Mouse (Mus musculus): ENCODE measurements at regions not wholly inside any gene's neighbourhood (a gene's known extent, or its start where the extent isn't known, plus 50 kb on each side); places are given as distances from the start of the nearest gene placed in this dataset.

- TF ChIP-seq POLR2A (IDR thresholded peaks at IDR 0.05; ENCODE audit: borderline replicate concordance, extremely low read depth, insufficient read depth, insufficient read length, poor library complexity, severe bottlenecking) (no peak), CTCF (IDR thresholded peaks at IDR 0.05; ENCODE audit: borderline replicate concordance, extremely low read depth, insufficient read depth, insufficient read length) (no peak)
Observed at GRCm38 (mm10) chr3:148602730-148603255, 387.6 kb downstream of the Adgrl2 start.
